Mouse (Mus musculus): ENCODE data around the gene Luc7l3. TPM values are rescaled to one million over a fixed set of nuclear protein-coding genes. Genes with fewer than 3 reads are reported as not detected.
A peak's percentile ranks its signal among the peaks of the same experiment; 100 is the strongest.
"Not testable (repeated sequence)": the region's sequence is repeated elsewhere in the genome, so short reads cannot be mapped to it uniquely, and the experiment has no call there.

The Luc7l3 gene
- total RNA-seq, 4 experiments from 2014 or later = 83.7 to 111 (median 97.4) TPM

DNA sequence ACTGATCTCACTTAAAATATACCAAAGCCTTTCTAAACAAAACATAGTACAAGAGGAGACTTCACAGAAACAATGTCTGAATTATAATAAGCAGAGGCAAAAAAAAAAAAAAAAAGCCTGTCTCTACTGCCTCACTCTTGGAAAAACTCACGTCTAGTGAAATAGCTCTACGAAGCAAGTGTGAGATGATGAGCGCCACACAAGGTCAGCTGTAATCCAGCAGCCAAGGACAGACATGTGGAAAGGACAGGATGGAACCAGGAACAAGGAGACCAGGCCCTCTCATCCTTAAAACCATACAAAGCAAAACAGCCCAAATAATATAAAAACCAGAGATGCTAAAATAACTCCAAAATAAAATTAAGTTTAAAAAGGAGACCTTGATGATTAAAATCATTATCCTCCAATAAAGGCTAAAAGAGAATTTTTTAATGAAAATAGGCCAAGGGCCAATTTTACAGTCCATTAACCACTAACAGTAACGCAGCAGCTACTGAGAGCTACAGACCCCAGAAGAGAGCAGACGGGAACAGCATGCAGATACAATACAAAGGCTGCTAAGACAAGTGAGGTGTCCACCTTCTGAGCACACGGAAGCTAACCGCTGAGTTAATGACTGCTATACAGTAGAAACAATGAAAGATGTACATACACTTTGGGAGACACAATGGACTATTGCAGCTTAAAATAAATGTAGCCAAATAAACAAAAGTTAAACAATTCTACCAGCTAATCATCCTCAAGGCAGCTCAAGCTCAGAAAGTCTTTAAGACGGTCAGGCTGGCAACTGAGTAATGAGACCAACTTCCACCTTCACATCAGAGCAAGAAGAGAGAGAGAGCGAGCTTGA lies 26.6 kb downstream of the Luc7l3 start:
- no peak for DNase-seq (ENCODE audit: low spot score in 2 of 2)

DNA sequence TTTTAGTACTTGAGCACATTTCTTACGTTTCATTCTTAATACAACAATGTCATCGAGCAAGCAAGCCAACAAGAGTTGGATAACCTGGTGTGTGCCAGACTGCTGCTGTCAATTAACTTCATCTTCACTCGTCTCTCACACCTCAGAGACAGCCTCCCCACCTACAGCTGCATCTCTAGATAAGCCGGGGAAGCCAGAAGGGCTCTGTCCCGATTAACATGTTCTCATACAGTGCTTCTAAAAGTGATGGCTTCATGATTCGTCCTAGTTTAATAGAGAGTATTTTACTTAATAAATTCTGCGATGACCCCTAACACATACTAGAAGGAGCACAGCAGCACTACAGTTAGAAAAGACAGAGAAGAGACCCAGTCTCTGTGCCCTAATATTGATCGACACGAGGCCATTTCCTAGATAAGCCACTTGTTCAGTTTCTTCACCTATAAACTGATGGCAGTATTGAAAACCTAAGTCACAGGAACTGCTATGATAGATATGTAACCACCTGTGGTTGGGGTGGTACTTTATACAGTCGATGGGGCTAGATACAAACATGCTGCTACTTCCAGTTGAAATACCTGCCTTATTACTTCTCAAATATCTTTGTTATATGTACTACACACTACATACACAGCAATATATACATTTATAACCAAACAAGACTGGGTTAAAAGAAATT lies 31.6 kb downstream of the Luc7l3 start:
- no peak for DNase-seq (ENCODE audit: low spot score in 2 of 2)

DNA sequence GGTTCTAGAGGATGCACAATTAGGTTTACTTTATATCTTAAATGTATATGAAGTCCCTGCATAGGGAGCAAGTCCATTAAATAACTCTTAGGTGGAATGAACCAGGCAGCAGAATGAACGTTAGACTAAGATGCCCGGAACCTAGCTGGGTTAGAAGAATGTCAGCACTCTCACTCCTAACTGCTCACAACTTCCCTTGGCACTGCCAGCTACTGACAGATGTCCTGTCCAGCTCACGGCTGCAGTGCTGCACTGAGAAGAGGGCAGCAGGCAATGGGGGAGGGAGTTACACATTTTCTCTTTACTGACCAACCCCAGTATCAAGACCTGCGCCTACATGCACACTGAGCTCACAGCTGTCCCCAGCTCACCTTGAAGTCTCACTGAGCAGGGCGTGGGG lies 34.7 kb downstream of the Luc7l3 start:
- no peak for DNase-seq (ENCODE audit: low spot score in 2 of 2)

DNA sequence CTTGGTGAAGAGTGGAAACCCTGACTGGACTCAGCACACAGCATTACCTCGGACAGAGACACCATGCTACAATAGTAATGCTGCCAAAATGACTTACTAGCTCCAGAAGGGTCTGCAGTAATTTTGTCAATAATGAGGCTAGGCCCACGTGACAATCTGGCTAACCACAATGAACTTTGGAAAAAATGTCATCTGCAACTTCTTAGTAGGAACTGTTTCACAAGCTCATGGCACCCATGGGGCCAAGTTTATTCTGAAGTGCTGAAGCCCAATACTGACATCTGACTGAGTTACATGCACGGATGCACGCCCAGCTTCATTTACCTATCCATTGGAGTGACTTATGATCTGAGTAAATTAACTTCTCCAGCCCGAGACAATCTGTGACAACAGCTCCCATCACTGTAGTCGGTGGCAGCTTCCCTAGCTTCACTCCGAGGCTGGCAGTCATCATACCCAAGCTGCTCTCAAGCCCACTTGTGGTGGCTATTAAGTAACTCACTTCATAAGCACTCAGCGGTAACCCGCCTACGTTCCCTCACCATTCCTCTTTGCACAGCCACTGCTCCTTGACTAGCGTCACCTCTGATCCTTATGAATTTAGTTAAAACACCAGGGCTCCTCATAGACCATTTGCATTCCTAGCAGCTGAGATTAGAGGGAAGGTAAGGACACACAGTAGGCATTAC lies 35.8 kb downstream of the Luc7l3 start:
- DNase-seq (ENCODE audit: low spot score in 2 of 2) = no peak

DNA sequence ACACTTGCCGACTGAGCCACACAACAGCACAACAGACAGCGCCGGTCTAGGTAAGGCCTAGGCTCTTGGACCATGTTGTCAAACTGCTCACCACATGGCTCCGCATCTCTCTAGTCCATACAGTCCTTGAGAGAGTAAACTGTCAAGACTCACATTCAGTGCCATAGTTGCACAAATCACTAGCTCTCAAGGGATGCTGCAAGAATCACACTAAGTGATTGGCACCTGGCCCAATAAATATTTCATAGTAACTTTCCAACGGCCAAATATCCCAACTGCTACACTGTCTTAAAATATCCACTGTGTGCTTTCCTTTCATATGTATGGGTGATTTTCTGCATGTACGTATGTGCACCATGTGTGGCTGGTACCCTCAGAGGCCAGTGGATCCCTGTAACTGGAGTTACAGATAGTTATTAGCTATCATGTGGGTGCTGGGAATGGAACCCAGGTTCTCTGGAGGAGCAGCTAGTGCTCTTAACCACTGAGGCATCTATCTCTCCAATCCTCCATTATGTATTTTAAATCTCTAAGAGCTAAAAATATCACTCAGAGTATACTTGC lies 38.2 kb downstream of the Luc7l3 start:
- DNase-seq (ENCODE audit: low spot score in 2 of 2) = no peak

DNA sequence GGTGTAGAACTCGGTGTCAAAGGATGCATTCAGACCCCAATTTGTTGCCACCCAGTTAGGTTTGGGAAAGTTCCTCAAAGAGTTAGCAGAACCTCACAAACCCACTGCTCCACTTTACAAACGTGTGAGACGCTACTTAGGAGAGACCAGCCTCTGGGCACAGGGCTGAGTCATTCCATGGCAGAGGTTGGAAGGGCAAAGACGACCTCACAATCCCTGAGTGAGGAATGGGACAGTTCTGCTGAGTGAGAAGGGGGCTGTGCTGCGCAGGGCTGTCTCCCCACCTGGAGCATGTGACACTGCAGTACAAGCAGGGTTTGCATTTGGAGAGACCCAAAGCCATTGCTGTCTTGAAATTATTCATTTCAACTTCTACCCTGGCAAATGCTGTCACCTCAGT lies 39.5 kb downstream of the Luc7l3 start:
- DNase-seq (ENCODE audit: low spot score in 2 of 2) = no peak

DNA sequence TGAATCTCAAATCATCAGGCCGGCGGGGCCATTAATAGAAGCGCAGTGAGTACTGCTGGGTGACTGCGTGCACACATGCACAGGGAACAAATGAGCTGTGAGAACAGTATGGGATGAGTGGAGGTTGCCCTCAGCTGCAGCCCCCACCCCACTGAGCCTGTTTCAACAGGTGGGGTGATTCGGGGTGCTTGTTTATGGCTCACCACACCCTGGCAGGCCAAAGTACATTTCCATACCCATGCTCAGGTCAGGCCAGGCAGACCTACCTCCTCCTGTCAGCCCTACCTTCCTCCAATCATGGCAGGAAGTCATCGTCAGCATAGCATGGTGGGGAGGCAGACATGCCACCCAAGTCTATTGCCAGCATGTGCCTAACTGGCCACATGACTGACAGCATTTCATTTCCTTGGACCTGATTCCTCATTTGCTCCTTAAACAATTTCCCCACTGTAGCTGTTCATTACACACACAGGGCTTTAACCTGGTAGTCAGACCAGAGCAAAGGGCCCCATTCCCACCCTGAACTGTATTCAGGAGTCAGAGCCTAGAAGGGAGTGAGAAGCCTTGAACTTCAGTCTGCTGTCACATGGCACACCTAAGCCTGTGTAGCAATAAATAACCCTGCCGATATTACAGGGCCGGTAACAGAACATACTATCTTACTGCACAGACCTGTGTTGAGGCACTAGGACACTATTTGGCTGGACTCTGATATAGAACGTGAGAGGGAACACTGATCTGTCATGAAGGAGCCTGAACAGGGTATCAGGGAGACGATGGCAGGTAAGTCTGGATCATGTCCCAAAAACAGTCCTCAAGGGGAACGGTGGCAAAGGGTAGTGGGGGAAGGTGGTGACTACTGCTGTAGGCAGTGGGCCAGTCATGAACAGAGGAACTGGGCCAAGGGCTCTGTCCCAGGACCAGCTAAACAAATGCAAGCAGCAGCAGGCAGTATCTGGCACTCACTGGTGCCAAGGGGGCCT lies 40.3 kb downstream of the Luc7l3 start, which contains the start of gene Gm21885:
TSS of gene Gm21885 (plus strand) at position 675 of the 983 bp plus-strand sequence.
- DNase-seq (ENCODE audit: low spot score in 2 of 2) = no peak

DNA sequence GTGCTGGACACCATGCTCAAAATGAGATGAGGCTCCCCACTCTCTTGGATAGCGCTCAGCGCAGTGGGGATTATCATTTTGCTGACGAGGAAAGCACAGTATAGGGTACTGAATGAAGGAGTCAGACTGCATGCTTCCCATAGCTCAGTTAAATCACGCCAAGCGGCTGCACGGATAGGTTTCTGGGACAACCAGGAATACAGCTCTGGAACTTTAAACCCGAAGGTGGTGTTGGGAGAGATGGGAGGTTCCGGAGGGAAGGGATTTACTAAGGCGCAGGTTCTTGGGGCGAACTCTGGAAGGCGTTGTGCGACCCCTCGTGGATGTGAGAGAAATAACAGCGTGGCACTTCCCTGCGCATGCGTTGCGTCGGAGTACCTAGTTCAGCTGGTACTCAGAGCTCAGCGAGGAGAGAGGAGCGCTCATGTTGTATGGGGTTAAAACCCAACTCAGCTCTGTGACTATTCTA lies 44.9 kb downstream of the Luc7l3 start:
- peak; percentile 73 to 87 for DNase-seq (ENCODE audit: low spot score in 2 of 2)

DNA sequence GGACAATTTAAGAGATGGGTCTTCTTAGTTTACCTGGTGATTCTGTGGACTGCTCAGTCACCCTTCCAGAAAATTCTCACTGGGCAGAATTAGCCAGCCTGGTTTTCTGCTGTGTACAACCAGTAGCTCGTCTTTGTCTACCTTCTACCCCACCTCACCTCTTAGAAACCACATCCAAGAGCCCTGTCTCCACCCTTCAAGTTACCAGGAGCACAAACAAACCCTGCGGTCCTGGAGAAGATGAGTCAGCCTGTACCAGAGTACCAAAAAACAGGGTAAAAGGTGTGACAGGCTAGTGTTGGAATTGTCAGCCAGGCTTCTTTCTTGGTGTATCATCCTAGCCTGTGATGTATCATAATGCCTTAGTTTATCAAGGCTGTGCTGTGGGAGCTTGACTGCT lies 46.1 kb downstream of the Luc7l3 start:
- DNase-seq (ENCODE audit: low spot score in 2 of 2) = no peak

DNA sequence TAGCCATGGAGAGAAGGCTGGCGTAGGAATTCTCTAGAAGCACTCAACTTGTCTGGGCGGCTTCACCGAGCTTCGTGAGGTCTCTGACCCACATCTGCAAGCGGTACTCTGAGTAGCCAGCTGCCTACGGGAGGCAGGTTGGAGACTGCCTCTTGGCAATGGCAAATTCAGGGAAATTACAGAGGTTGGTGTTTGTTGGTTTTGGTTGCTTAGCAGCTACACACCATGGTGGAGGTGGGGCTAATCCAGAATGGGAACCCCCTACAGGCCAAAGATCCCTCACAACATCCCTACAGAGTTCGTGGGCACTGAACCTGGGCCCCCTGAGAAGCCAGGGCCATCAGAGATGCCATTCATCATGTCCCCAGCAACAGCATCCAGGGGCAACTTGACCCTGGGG lies 46.6 kb downstream of the Luc7l3 start:
- DNase-seq (ENCODE audit: low spot score in 2 of 2) = no peak

DNA sequence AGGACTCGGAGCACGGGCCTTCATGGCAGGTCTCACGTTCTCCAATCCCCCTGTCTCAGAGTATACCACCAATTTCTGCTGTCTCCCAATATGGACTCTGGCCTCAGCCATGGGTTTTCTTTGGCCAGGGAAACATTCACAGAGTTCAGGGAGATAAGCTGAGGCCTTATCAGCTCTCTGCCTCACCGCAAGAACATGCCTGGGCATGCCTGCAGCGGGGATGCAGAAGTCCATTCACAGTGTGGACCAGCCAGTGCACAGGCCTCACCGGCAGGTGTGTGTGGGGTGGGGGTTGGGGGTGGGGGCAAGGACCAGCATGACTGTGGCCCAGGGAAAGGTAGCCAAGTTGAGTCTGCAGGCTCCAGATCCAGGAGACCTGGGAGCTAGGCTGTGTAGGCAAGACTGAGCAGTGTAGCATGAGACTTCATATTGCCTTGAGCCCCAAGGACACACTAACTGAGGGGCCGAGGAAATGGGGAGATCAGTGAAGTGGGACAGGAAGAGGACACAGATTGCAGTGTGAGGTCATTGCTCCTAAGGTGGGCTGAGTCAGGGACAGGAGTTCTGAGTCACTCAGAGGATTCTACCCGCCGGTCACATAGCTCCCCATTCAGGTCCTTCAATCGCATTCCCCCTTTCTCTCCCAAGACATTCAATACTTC lies 47.5 kb downstream of the Luc7l3 start:
- no peak for DNase-seq (ENCODE audit: low spot score in 2 of 2)

DNA sequence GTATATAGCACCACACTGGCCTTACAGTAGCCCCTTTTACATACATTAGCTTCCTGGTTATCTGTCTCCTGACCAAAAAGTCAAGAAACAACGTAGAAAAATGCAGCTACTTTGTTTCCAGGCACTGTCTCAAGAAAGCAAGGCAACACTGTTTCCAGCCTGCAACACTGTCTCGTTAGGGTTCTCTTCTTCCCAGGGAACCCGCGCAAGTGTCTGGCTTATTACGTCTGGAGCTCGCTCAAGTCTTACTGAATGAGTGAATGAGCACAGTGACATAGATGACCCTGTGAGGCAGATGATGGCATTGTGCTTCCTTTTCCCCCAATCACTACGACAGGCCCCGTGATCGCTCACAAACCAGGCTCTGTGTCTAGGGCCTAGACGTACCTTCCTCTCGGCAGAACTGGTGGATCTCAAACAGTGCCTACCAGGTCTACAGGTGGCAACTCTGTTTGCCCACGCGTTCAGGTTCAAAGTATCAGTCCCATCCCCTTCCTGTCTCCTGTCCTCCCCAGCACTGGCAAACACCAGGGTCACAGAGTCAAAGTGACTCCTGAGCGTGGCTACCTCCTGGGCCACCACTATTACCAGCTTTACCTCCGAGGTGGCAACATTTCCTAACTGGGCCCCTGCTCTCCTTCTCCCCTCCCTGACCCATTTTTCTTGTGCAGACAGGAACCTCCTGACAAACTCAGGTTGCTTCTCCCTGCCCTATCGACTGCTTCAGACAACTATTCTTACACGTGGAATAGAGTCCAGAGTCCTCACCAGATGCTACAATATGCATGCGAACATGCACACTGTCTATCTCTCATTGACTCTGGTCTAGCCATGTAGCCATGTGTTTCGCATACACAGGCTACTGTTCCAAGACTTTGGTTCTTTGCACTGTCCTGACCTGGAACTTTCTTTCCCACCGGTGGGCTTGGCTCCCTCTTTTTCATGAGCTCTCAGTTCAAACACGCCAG lies 48.5 kb downstream of the Luc7l3 start:
- no peak for DNase-seq (ENCODE audit: low spot score in 2 of 2)

DNA sequence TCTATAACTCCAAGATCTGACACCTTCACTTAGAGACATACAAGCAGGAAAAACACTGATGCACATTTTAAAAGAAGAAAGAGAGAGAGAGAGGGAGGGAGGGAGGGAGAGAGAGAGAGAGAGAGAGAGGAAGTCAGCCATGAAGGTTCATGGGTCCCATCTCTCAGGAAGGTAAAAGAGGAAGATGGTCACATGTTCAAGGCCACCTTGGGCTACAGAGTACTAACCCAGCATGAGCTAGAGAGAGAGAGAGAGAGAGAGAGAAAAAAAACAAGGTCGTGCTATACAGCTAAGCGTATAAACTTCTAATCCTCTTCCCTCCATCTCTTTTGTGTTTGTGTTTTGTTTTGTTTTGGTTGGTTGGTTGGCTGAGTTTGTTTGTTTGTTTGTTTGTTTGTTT lies 50.8 kb downstream of the Luc7l3 start:
- DNase-seq (ENCODE audit: low spot score in 2 of 2) = no peak

DNA sequence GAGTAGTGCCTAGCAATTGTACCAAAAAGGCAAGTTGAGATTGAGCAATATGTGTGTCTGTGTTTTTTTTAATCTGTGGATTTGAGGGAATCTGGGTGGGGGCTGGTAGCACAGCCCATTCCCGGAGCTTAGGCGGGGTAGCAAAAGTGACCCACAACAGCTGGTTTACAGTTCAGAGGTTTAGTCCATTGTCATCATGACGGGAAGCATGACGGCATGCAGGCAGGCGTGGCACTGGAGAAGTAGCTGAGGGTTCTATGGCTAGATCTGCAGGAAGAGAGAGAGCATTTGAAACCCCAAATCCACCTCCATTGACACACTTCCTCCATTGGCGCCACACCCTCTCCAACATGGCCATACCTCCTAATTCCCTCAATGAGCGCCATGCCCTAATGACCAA lies 51.9 kb downstream of the Luc7l3 start:
- DNase-seq (ENCODE audit: low spot score in 2 of 2) = no peak

DNA sequence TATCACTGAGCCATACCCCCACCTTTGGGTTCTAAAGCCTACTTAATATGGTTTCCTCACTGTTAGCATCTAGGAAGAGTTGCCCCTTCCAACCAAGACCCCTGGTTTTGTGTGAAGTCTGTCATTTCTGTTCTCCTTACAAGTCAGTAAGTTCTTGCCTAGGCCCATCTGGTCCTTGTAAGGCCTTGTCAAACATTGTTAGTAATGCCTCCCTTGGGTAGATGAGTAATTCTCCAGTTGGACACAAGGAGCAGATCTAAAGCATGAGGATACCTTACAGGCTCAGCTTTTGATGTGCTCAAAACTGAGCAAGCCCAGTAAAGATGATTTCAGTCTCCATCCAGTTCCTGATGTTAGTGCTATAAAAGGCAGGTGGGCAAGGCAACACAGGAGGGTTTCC lies 53.0 kb downstream of the Luc7l3 start:
- no peak for DNase-seq (ENCODE audit: low spot score in 2 of 2)

DNA sequence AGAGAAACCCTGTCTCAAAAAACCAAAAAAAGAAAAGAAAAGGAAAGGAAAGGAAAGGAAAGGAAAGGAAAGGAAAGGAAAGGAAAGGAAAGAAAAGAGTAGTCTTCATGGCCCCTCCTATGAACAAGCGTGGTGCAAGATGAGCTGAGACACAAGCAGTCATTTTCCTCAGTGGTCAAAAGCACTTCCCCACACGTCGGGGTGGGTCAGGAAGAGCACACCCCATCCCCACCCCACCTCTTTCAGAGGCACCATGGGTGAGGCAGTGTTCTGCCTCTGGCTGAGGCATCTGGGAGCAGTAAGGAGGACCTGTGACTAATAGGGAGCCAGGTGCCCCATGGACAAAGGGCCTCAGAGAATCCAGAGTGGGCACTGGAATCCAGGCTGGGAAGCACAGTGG lies 55.6 kb downstream of the Luc7l3 start:
- DNase-seq (ENCODE audit: low spot score in 2 of 2) = not testable (repeated sequence)

DNA sequence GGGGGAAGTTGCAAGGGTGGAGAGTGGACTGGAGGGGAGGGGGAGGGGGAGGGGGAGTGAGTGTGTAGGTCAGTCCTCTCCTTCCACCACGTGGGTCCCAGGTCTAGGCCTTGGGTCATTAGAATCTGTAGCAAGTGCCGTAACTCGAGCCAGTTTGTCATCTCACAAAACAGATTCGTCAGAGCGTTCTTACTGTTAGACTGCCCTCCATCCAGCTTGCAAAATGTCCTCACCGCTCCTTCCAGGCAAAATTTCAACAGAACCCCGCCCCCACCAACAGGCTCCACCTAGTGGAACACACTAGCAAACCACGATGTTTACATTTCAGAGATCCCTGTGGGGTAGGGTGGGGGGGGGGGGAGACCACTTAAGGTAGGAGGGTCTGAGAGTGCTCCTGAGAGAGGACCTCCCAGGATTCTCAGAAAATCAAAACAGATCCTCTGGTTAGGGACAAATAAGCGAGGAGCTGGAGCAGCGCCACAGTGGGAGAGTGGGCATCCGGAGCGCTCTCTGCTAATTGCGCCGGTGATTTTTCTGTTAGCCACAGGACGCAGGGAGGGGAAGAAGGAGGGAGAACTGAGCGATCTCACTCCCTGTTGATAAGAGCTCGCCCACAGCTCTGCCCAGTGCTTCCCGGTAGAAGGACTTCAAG lies 56.5 kb downstream of the Luc7l3 start:
- DNase-seq (ENCODE audit: low spot score in 2 of 2) = no peak

Data from left cerebral cortex, adult 8-10 months (tissue).